Mouse (Mus musculus) E14TG2a.4 (cell line): ENCODE results near the gene Ranbp10.
A peak's percentile ranks its signal among the peaks of the same experiment; 100 is the strongest.

Experiments used
- CTCF ChIP-seq: conservative IDR thresholded peaks from 2 replicates; pipeline ENCODE4 v1.5.1; 2014; ENCODE audit warnings: low read length
- POU5F1 ChIP-seq: IDR thresholded peaks from 2 replicates; pipeline ENCODE4 v1.6.1; 2014; ENCODE audit warnings: low read length, borderline replicate concordance

- peak; percentile 93 for TF ChIP-seq CTCF
- TF ChIP-seq POU5F1 = no peak
These were observed 38.9 kb downstream of the Ranbp10 start for GRCm38 (mm10) chr8:105788241-105788640.
